Mouse (Mus musculus) c-Kit-negative CD71-positive TER-119-positive erythroid progenitor cells, embryonic 14.5 days (primary cell): ENCODE results near the gene Slc38a1.

ENCODE experiments used
- DNase-seq: peaks from one replicate; pipeline ENCODE4 v3.0.0-alpha.2; 2013; ENCODE audit warnings: low read depth, low spot score

The Slc38a1 gene

GRCm38 (mm10) chr15:96608671-96609070 lies 34.0 kb downstream of the Slc38a1 start:
- DNase-seq: no peak

- no peak for DNase-seq
These were observed 35.3 kb downstream of the Slc38a1 start for GRCm38 (mm10) chr15:96607422-96607821.

- DNase-seq: no peak
These were observed 38.4 kb downstream of the Slc38a1 start for GRCm38 (mm10) chr15:96604282-96604681.

- DNase-seq: no peak
These were observed 40.7 kb downstream of the Slc38a1 start for GRCm38 (mm10) chr15:96602043-96602442.

GRCm38 (mm10) chr15:96599852-96600781 lies 42.6 kb downstream of the Slc38a1 start:
- no peak for DNase-seq

GRCm38 (mm10) chr15:96598888-96599578 lies 43.7 kb downstream of the Slc38a1 start:
- DNase-seq: no peak

- no peak for DNase-seq
These were observed 45.6 kb downstream of the Slc38a1 start for GRCm38 (mm10) chr15:96597116-96597515.

GRCm38 (mm10) chr15:96594316-96594715 lies 48.4 kb downstream of the Slc38a1 start:
- DNase-seq: no peak

GRCm38 (mm10) chr15:96593866-96594265 lies 48.8 kb downstream of the Slc38a1 start:
- DNase-seq: no peak

GRCm38 (mm10) chr15:96593457-96593856 lies 49.3 kb downstream of the Slc38a1 start:
- DNase-seq: no peak

GRCm38 (mm10) chr15:96592976-96593375 lies 49.7 kb downstream of the Slc38a1 start:
- no peak for DNase-seq

- no peak for DNase-seq
These were observed 50.8 kb downstream of the Slc38a1 start for GRCm38 (mm10) chr15:96591876-96592417.

GRCm38 (mm10) chr15:96588996-96589657 lies 53.6 kb downstream of the Slc38a1 start:
- no peak for DNase-seq

- no peak for DNase-seq
These were observed 54.7 kb downstream of the Slc38a1 start for GRCm38 (mm10) chr15:96587998-96588397.

GRCm38 (mm10) chr15:96583371-96584008 lies 59.2 kb downstream of the Slc38a1 start:
- no peak for DNase-seq

- DNase-seq: no peak
These were observed 65.7 kb downstream of the Slc38a1 start for GRCm38 (mm10) chr15:96576998-96577397.

GRCm38 (mm10) chr15:96568983-96569363 lies 73.7 kb downstream of the Slc38a1 start:
- no peak for DNase-seq

- DNase-seq: no peak
These were observed 74.3 kb downstream of the Slc38a1 start for GRCm38 (mm10) chr15:96568271-96568982.

GRCm38 (mm10) chr15:96566850-96567271 lies 75.9 kb downstream of the Slc38a1 start:
- no peak for DNase-seq

GRCm38 (mm10) chr15:96563852-96564251 lies 78.9 kb downstream of the Slc38a1 start:
- DNase-seq: no peak

- DNase-seq: no peak
These were observed 80.2 kb downstream of the Slc38a1 start for GRCm38 (mm10) chr15:96562521-96562920.
